Mouse (Mus musculus) cerebellum, adult 2 months (tissue): ENCODE measurements around the gene Diexf. TPM values are rescaled to one million over a fixed set of nuclear protein-coding genes. Genes with fewer than 3 reads are reported as not detected.

Experiments used
- DNase-seq, 2 experiments: peaks; one replicate each; pipeline ENCODE4 v3.0.0; 2021
- H3K27ac ChIP-seq: fragments of 200-500 bp; 2 replicates; pipeline ENCODE4 v1.5.1; 2012; ENCODE audit warnings: low read length, control low read depth, inconsistent platforms; ENCODE audit not compliant: insufficient read depth
- H3K27me3 ChIP-seq: fragments of 200-500 bp; 2 replicates; pipeline ENCODE4 v1.6.1; 2012; ENCODE audit warnings: inconsistent platforms, mild to moderate bottlenecking, low read length, moderate library complexity; ENCODE audit not compliant: control insufficient read depth, insufficient read depth
- H3K4me1 ChIP-seq: fragments of 200-500 bp; 2 replicates; pipeline ENCODE4 v1.6.1; 2011; ENCODE audit warnings: low read length; ENCODE audit not compliant: control insufficient read depth, insufficient read depth
- H3K4me3 ChIP-seq: fragments of 200-500 bp; replicated peaks from 2 replicates; pipeline ENCODE3; 2011; ENCODE audit warnings: mild to moderate bottlenecking, low read depth, low read length, control low read depth; ENCODE audit not compliant: insufficient read depth
- CTCF ChIP-seq: fragments of 200-500 bp; IDR thresholded peaks from 2 replicates; pipeline ENCODE4 v1.5.1; 2011; ENCODE audit warnings: low read depth, mild to moderate bottlenecking, control low read depth, low read length, moderate library complexity, borderline replicate concordance; ENCODE audit not compliant: insufficient read depth
- POLR2A ChIP-seq: fragments of 200-500 bp; IDR thresholded peaks from 2 replicates; pipeline ENCODE4 v1.6.1; 2011; ENCODE audit warnings: low read length, control low read depth, borderline replicate concordance; ENCODE audit not compliant: insufficient read depth
- WGBS: fragments of 180-500 bp; shearing (Covaris S2); methylation state at CpG from one replicate; pipeline ENCODE4 v1.1.7; 2018; 5-methylcytosine and 5-hydroxymethylcytosine counted together
- polyA plus RNA-seq: library from polyadenylated mRNA; depleted of rRNA; stranded (reverse); fragments of >200 nt; gene quantifications from 2 replicates; pipeline ENCODE4 v1.2.3, GENCODE M21; 2012

Diexf gene
- polyA plus RNA-seq, 1 experiment = 17.7 TPM

DNA sequence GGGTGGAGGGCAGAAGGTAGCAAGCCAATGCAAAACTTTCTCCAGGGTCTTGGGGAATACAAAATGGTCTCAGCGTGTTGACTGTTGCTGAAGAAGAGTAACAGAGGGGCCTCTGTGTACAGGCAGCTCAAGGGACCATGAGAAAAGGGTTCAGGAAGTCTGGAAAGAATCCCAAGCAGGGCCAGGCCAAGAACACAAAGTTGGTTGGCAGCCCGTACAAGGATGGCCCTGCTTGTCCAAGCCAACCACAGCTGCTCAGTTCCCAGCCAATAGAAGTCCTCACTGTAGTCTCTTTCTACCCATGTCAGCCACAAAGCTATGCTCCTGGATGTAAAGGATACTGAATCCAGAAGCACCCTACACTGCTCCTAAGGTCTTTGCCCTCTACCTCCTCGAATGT is 40.4 kb downstream of the Diexf start:
- H3K27me3 ChIP-seq = no peaks in the 10 kb centered on the region
- WGBS = 67% methylated on average over 3 of the region's 3 CpGs
- DNase-seq = peak in 1 of 2 experiments; percentile 27
- H3K27ac ChIP-seq = no peak overlapping the region
- peaks cover 6% of the 10 kb centered on the region; the same call in 1 of the 2 replicates for H3K4me1 ChIP-seq
- H3K4me3 ChIP-seq = no peak overlapping the region
- TF ChIP-seq CTCF (no peak), POLR2A (no peak)

DNA sequence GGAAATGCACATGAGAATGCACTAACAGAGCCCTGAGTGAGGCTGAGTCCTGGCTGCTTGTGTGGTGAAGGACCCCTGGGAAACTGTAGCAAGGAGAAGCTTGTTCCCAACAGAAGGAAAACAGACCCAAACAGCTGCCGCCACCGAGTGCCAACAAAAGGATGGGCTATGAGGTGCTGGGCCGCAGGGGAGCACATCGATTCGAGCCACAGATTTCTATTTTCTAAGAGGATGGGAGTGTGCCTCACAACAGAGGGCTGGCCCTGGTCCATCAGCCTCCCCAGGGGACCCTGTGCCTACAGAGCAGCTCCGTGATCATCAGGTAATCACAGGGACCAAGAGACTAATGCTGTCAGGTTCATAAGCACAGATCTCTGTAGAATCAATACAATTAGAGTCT is 40.9 kb downstream of the Diexf start:
- no peak overlapping the region for H3K4me3 ChIP-seq
- no peak for DNase-seq
- TF ChIP-seq CTCF = no peak
- no peak for TF ChIP-seq POLR2A
- no peak overlapping the region for H3K27ac ChIP-seq
- no peaks in the 10 kb centered on the region for H3K27me3 ChIP-seq
- H3K4me1 ChIP-seq = peaks cover 6% of the 10 kb centered on the region; the same call in 1 of the 2 replicates
- 52% methylated on average over 6 of the region's 6 CpGs for WGBS

DNA sequence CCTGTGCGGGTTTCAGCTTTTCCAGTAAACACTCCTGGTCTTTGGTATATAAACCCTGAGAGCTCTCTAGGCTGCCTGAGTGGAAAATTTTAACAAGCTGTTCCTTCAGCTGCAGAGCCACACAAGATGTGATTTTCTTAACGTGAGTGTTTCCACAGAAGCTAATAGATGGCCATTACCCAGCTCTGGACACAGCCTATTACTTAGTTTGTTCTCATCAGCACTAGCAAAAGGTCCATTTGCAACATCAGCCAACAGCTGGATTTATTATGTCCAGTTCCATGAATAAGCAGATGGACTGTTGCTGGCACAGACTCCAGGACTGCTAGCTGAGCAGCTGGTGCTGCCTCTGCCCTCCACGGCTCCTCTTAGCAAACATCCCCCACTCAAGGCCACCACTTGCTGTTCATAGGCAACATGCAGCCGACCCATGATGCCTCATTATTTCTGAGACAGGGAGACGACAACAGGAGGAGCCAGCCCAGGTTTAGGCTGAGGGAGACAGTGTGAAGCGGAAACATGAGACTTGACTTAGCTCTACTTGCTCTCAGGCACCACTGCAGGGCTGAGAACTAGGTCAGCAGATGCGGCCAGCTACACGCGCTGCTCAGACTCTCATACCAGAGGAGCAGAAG is 43.1 kb downstream of the Diexf start:
- Histone ChIP-seq H3K4me1 (peaks cover 6% of the 10 kb centered on the region; the same call in 1 of the 2 replicates), H3K27ac (no peak overlapping the region), H3K4me3 (no peak overlapping the region), H3K27me3 (no peaks in the 10 kb centered on the region)
- no peak for TF ChIP-seq CTCF
- TF ChIP-seq POLR2A = no peak
- WGBS = 38% methylated on average over 9 of the region's 9 CpGs
- no peak for DNase-seq

DNA sequence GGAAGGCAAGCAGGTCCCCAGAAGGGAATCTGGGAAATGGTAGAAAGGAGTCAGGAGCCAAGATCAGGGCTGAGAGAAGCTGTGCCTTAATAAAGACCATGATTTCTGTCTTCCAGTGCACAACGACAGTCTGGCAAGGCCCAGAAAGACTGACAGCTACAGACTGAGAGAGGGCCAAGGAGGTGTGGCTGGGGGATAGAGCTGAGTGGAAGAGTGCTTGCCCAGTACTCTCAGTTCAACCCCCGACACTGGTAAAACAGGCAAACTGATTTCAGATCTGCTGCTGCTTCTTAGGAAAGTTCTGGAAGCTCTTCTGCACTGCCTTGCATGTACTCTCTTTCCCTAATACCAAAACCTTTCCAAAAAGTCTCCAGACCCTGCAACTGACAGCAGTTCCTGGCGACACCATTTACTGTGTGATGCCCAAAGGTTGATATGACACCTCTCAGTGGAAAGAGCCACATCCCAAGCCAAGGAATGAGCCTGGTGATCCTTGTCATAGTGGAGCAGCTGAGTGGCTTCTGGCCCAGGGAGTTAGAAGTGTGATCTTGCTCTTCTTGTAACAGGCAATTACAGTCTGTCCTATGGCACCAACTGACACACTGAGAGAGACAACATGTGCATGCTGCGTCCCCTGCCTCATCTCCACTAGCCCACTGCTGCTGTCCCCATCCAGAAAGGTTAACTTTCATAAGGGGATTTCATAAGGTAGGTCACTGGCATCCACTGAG is 43.8 kb downstream of the Diexf start:
- no peak overlapping the region for H3K4me3 ChIP-seq
- 64% methylated on average over 4 of the region's 4 CpGs for whole genome bisulfite sequencing
- H3K27me3 ChIP-seq = no peaks in the 10 kb centered on the region
- TF ChIP-seq CTCF (no peak), POLR2A (no peak)
- peaks cover 6% of the 10 kb centered on the region; the same call in 1 of the 2 replicates for H3K4me1 ChIP-seq
- no peak overlapping the region for H3K27ac ChIP-seq
- DNase-seq = no peak

DNA sequence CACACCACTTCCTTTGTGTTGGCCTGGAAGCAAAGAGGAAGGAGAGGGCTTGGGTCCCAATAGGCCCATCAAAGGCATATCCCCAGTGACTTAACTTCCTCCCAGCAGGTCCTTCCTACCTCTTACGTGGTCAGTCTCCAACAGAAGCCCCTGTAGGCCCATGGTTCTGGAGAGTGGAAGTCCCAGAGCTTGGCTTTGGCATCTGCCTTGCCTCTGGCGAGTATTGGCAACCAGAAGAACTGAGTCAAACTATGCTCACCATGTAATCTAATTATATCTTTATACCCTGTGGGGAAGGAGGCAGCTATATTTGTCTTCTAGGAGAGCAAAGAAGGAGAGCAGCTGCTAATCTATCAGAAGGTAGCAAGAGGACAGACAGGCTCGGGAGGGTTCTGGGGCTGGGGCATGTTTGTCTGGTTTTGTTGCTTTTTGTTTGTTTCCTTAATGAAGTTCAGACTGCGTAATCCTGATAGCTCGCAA is 44.5 kb downstream of the Diexf start:
- TF ChIP-seq POLR2A = no peak
- no peak for TF ChIP-seq CTCF
- 77% methylated on average over 5 of the region's 5 CpGs for WGBS
- Histone ChIP-seq H3K4me3 (no peak overlapping the region), H3K4me1 (peaks cover 4% of the 10 kb centered on the region; the same call in 1 of the 2 replicates), H3K27me3 (no peaks in the 10 kb centered on the region), H3K27ac (no peak overlapping the region)
- DNase-seq = no peak

DNA sequence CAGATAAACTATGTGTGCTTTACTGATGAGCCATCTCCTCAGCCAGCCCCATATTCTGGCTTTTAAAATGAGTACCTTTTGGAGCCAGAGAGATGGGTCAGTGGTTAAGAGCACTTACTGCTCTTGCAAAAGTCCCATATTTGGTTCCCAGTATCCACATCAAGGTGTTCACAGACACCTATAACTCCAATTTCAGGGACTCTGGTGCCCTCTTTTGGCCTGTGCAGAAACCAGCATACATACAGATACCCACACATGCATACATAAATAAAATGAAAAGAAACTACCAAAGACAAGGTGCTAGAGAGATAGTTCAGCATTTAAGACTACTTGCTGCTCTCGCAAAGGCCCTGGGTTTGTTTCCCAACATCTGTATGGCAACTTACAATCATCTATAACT is 46.1 kb downstream of the Diexf start:
- no peak for TF ChIP-seq POLR2A
- no peak for TF ChIP-seq CTCF
- Histone ChIP-seq H3K27me3 (no peaks in the 10 kb centered on the region), H3K4me3 (no peak overlapping the region), H3K27ac (no peak overlapping the region), H3K4me1 (no peaks in the 10 kb centered on the region)
- WGBS = 98% methylated on average over 1 of the region's 1 CpGs
- no peak for DNase-seq

DNA sequence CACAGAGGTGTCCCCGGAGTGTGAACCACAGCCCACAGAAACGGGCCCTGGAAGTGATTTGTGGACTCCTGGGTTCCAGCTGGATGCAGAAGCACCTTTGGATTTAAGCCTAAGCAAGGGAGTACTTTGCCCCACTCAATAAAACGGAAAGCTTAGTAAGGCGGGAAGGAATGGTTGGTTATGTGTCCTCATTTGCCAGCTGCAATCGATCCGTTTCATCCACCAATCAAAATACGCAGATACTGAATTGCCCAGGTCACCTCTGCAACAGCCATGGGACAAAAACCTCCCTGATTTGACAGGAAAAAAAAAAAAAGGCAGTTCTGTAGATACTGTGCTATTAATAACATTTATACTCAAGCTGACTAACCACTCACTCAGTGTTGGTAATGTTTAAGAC is 47.0 kb downstream of the Diexf start:
- no peak overlapping the region for H3K27ac ChIP-seq

DNA sequence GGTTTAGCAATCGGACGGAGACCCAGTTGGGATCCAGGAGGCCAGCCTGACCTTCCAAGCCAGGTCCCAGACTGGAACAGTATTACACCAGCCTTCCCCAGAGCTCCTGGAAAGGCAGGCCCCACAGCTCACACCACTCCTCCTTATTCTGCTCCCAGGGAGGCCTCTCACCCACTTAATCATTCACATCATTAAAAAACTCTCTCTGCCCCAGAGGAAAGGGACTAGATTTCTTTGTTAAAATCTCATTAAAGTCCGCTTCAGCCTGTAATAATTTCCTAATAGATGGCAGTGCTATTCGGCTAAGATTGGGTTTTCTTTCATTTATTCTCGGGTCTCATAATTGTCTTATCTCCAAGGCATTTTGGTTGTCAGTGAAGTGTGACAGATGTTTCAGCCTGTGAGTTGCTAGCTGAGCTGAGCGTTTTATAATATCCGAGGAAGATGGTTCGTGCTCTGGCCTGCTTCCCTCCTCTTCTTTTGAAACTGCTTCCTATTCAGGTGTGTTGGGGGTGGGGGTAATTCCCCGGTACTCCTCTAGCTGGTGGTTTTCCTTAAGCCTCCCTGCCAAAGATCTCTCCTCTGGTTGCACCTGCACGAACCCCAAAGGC is 47.7 kb downstream of the Diexf start:
- 67% methylated on average over 10 of the region's 10 CpGs for WGBS
- Histone ChIP-seq H3K27me3 (no peaks in the 10 kb centered on the region), H3K4me3 (no peak overlapping the region), H3K27ac (no peak overlapping the region), H3K4me1 (no peaks in the 10 kb centered on the region)
- DNase-seq = no peak
- no peak for TF ChIP-seq POLR2A
- TF ChIP-seq CTCF = no peak

More for the DNA sequence above, 47.0 kb downstream of the Diexf start:
- no peak for TF ChIP-seq CTCF
- no peak for TF ChIP-seq POLR2A
- DNase-seq = no peak
- Histone ChIP-seq H3K4me3 (no peak overlapping the region), H3K27me3 (no peaks in the 10 kb centered on the region), H3K4me1 (no peaks in the 10 kb centered on the region)
- 87% methylated on average over 7 of the region's 7 CpGs for WGBS
